Mouse (Mus musculus): ENCODE data around the gene Gm43064. TPM values are rescaled to one million over a fixed set of nuclear protein-coding genes. Genes with fewer than 3 reads are reported as not detected.
A peak's percentile ranks its signal among the peaks of the same experiment; 100 is the strongest.
"Not testable (repeated sequence)": the region's sequence is repeated elsewhere in the genome, so short reads cannot be mapped to it uniquely, and the experiment has no call there.

Gene Gm43064
- polyA plus RNA-seq, 1 experiment from 2014 or later, result 0.60 TPM

GRCm38 (mm10) chr3:103782844-103783609 lies 26.3 kb upstream of the Gm43064 start:
- Histone ChIP-seq H3K9me3 (replicated peaks) (no peaks in the 10 kb centered on the region), H3K9ac (0 out of 2 replicates have a peak overlapping the region, but pooled peaks have one; percentile 20), H3K27ac (0 out of 2 replicates have a peak overlapping the region, but pooled peaks have one; percentile 6), H3K4me1 (peaks cover 90% of the 10 kb centered on the region), H3K4me3 (no peak overlapping the region), H3K27me3 (replicated peaks) (no peaks in the 10 kb centered on the region), H3K4me2 (peak overlapping the region; percentile 15; the same call in 1 of the 2 replicates), H3K36me3 (peaks cover 28% of the 10 kb centered on the region)
- no peak for ATAC-seq
- 52% methylated on average over 4 of the region's 4 CpGs for WGBS (ENCODE audit: insufficient replicate concordance)

GRCm38 (mm10) chr3:103787225-103787624 lies 22.1 kb upstream of the Gm43064 start:
- 0 out of 2 replicates have a peak overlapping the region, but pooled peaks have one; percentile 7 for H3K9ac ChIP-seq
- H3K4me3 ChIP-seq, result peak overlapping the region; percentile 13; the same call in 1 of the 2 replicates

GRCm38 (mm10) chr3:103789096-103789495 lies 20.3 kb upstream of the Gm43064 start:
- Histone ChIP-seq H3K4me1 (peaks cover 82% of the 10 kb centered on the region), H3K36me3 (peaks cover 21% of the 10 kb centered on the region), H3K9me3 (replicated peaks) (no peaks in the 10 kb centered on the region), H3K27me3 (replicated peaks) (no peaks in the 10 kb centered on the region), H3K4me2 (peak overlapping the region; percentile 73), H3K9ac (peak overlapping the region; percentile 100), H3K27ac (peak overlapping the region; percentile 91), H3K4me3 (peak overlapping the region; percentile 98)
- ATAC-seq, result no peak
- 73% methylated on average over 7 of the region's 7 CpGs for WGBS (ENCODE audit: insufficient replicate concordance)

More at GRCm38 (mm10) chr3:103787225-103787624, 22.1 kb upstream of the Gm43064 start:
- H3K27ac ChIP-seq, result peak overlapping the region; percentile 52; the same call in 1 of the 2 replicates
- no peaks in the 10 kb centered on the region for H3K27me3 ChIP-seq (replicated peaks)
- WGBS (ENCODE audit: insufficient replicate concordance), result 50% methylated on average over 7 of the region's 7 CpGs
- ATAC-seq, result no peak
- peaks cover 82% of the 10 kb centered on the region for H3K4me1 ChIP-seq
- peaks cover 25% of the 10 kb centered on the region for H3K36me3 ChIP-seq
- H3K4me2 ChIP-seq, result peak overlapping the region; percentile 28
- no peaks in the 10 kb centered on the region for H3K9me3 ChIP-seq (replicated peaks)

GRCm38 (mm10) chr3:103789891-103790345 lies 19.5 kb upstream of the Gm43064 start:
- Histone ChIP-seq H3K9ac (peak overlapping the region; percentile 100), H3K27ac (peak overlapping the region; percentile 91), H3K4me3 (peak overlapping the region; percentile 98), H3K9me3 (replicated peaks) (no peaks in the 10 kb centered on the region), H3K27me3 (replicated peaks) (no peaks in the 10 kb centered on the region), H3K4me1 (peaks cover 81% of the 10 kb centered on the region), H3K36me3 (peaks cover 14% of the 10 kb centered on the region), H3K4me2 (peak overlapping the region; percentile 73)
- peak; percentile 28; the same call in 1 of the 2 replicates for ATAC-seq
- under 1% methylated on average over 14 of the region's 14 CpGs for WGBS (ENCODE audit: insufficient replicate concordance)

GRCm38 (mm10) chr3:103790346-103791145 lies 18.8 kb upstream of the Gm43064 start:
- H3K27me3 ChIP-seq (replicated peaks), result no peaks in the 10 kb centered on the region
- peak overlapping the region; percentile 73 for H3K4me2 ChIP-seq
- H3K4me1 ChIP-seq, result peaks cover 75% of the 10 kb centered on the region
- H3K4me3 ChIP-seq, result peak overlapping the region; percentile 98
- peaks cover 14% of the 10 kb centered on the region for H3K36me3 ChIP-seq
- WGBS (ENCODE audit: insufficient replicate concordance), result under 1% methylated on average over 55 of the region's 61 CpGs
- peak; percentile 67 for ATAC-seq
- H3K9ac ChIP-seq, result peak overlapping the region; percentile 100
- no peaks in the 10 kb centered on the region for H3K9me3 ChIP-seq (replicated peaks)
- H3K27ac ChIP-seq, result peak overlapping the region; percentile 91

- peak within 1 kb of the TSS; percentile 91 for H3K27ac ChIP-seq
- ATAC-seq, result peak; percentile 90
- peak within 1 kb of the TSS; percentile 98 for H3K4me3 ChIP-seq
- H3K4me2 ChIP-seq, result peak within 1 kb of the TSS; percentile 73
- H3K4me1 ChIP-seq, result peaks cover 70% of the 10 kb centered on the region
- H3K9ac ChIP-seq, result peak within 1 kb of the TSS; percentile 100
- H3K36me3 ChIP-seq, result peaks cover 12% of the 10 kb centered on the region
- H3K9me3 ChIP-seq (replicated peaks), result no peaks in the 10 kb centered on the region
- WGBS (ENCODE audit: insufficient replicate concordance), result 7% methylated on average over 49 of the region's 49 CpGs
- H3K27me3 ChIP-seq (replicated peaks), result no peaks in the 10 kb centered on the region
These were observed 17.9 kb upstream of the Gm43064 start, which contains the start of gene Hipk1 for GRCm38 (mm10) chr3:103791230-103792110. TSS of gene Hipk1 (minus strand) at chr3:103791563.

GRCm38 (mm10) chr3:103792111-103792406 lies 17.3 kb upstream of the Gm43064 start:
- Histone ChIP-seq H3K4me1 (peaks cover 70% of the 10 kb centered on the region), H3K4me2 (peak overlapping the region; percentile 73), H3K27ac (peak overlapping the region; percentile 91), H3K9ac (peak overlapping the region; percentile 100), H3K4me3 (peak overlapping the region; percentile 98)
- H3K27me3 ChIP-seq (replicated peaks); H3K36me3 ChIP-seq; H3K9me3 ChIP-seq (replicated peaks); ATAC-seq: not testable (repeated sequence)
- 61% methylated on average over 5 of the region's 5 CpGs for WGBS (ENCODE audit: insufficient replicate concordance)

GRCm38 (mm10) chr3:103792566-103792965 lies 16.8 kb upstream of the Gm43064 start:
- H3K4me2 ChIP-seq, result peak overlapping the region; percentile 73; the same call in 1 of the 2 replicates
- WGBS (ENCODE audit: insufficient replicate concordance), result 75% methylated on average over 1 of the region's 1 CpGs
- no peaks in the 10 kb centered on the region for H3K27me3 ChIP-seq (replicated peaks)
- H3K4me1 ChIP-seq, result peaks cover 70% of the 10 kb centered on the region
- ATAC-seq, result no peak
- H3K36me3 ChIP-seq, result peaks cover 5% of the 10 kb centered on the region; the same call in 1 of the 2 replicates
- H3K9ac ChIP-seq, result no peak overlapping the region
- no peak overlapping the region for H3K4me3 ChIP-seq
- peak overlapping the region; percentile 91 for H3K27ac ChIP-seq
- no peaks in the 10 kb centered on the region for H3K9me3 ChIP-seq (replicated peaks)

- H3K36me3 ChIP-seq, result peaks cover 4% of the 10 kb centered on the region
- H3K4me3 ChIP-seq, result no peak overlapping the region
- H3K27me3 ChIP-seq (replicated peaks), result no peaks in the 10 kb centered on the region
- peaks cover 82% of the 10 kb centered on the region for H3K4me1 ChIP-seq
- H3K4me2 ChIP-seq, result no peak overlapping the region
- H3K9ac ChIP-seq, result no peak overlapping the region
- no peaks in the 10 kb centered on the region for H3K9me3 ChIP-seq (replicated peaks)
- ATAC-seq, result no peak
- 51% methylated on average over 2 of the region's 2 CpGs for WGBS (ENCODE audit: insufficient replicate concordance)
- peak overlapping the region; percentile 21; the same call in 1 of the 2 replicates for H3K27ac ChIP-seq
These were observed 13.0 kb upstream of the Gm43064 start for GRCm38 (mm10) chr3:103796389-103796788.

- Histone ChIP-seq H3K4me2 (peak overlapping the region; percentile 54), H3K27ac (peak overlapping the region; percentile 94), H3K4me1 (peaks cover 83% of the 10 kb centered on the region)
These were observed 9.9 kb upstream of the Gm43064 start for GRCm38 (mm10) chr3:103799507-103799906.

More at GRCm38 (mm10) chr3:103799507-103799906, 9.9 kb upstream of the Gm43064 start:
- peaks cover 35% of the 10 kb centered on the region for H3K36me3 ChIP-seq
- H3K9me3 ChIP-seq (replicated peaks), result no peaks in the 10 kb centered on the region
- 13% methylated on average over 2 of the region's 2 CpGs for WGBS (ENCODE audit: insufficient replicate concordance)
- no peaks in the 10 kb centered on the region for H3K27me3 ChIP-seq (replicated peaks)
- H3K9ac ChIP-seq, result peak overlapping the region; percentile 55
- ATAC-seq, result peak; percentile 92
- no peak overlapping the region for H3K4me3 ChIP-seq
